Mouse (Mus musculus): ENCODE measurements around the gene Lrmda.

DNA sequence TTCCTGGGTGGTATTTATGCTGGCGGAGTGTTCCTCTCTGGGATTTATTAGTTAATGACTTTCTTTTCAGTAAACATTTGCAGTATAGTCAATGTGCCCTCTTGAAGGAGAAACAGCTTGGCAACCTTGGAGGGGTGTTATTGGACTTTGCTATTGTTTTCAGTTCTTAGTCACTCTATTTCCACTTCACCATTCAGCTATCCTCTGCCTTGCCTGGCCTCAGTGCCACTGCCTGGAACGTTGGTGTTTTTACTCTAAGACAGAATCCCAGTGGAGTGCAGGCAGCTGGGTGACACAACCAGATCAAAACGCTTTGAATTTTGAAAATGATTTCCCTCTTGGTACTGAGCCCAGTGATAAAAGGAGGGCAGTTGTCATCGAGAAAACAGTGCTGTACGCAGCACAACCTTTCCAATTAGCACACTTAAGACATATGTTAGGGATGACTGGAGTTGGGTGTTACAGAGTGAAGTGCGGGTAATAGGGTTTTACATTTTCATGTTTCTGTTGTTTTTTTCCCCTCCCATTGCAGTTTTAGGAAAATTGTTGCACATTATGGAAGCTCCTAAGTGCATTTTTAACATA, 345.4 kb downstream of the Lrmda start:
- TF ChIP-seq POLR2A (IDR thresholded peaks at IDR 0.05; ENCODE audit: borderline replicate concordance, low read depth, low read length) (no peak), CTCF (IDR thresholded peaks at IDR 0.05; ENCODE audit: low read depth, low read length) (no peak)
